26 mouse cellular contexts compared by ENCODE assay signal in the genomic region with DNA sequence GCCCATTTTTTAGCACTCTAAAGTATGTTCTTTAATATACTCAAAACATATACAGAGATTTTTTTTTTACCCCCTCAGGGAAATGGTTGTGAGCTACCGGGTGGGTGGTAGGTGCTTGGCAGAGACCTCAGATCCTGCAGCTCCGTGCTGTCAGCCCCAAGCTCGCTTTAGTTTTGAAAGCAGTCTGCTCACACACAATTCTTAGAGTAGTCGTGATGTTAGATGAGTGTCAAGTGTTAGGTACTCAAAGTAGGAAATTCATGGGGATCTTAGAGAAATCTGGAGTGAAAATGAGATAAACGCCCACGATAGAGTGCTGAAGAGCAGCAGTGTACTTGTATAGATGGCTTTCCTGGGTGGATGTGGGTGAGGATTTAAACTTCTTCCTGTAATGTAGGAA. TPM values are rescaled to one million over a fixed set of nuclear protein-coding genes. Genes with fewer than 3 reads are reported as not detected.
DNase-seq lines count a peak whose midpoint lies in the region; ATAC-seq and TF ChIP-seq lines count a peak whose summit lies in the region.
"Had no signal": no experiment of that assay in that cellular context is flagged by ENCODE, and none has a peak within 500 bp of the region (broad histone marks: within the 10 kb centered on the region; RNA-seq: fewer than 3 reads in every experiment).

No protein-coding gene starts in this region.

- no peak overlapping the region for H3K4me3 ChIP-seq in left cerebral cortex, adult 2 months
- H3K4me3 ChIP-seq in liver, embryonic 11.5 days (ENCODE audit: low read depth, low read length) = no peak overlapping the region
- H3K4me3 ChIP-seq: embryonic facial prominence, embryonic 10.5 days; forebrain, embryonic 13.5 days; heart, embryonic 13.5 days; hindbrain, embryonic 12.5 days had no signal

- no peak for TF ChIP-seq CTCF in left cerebral cortex, adult 2 months (IDR thresholded peaks at IDR 0.05)

- intact Hi-C loops in left cerebral cortex, postnatal 14 days (cut with DNase I) = no loop called here
- intact Hi-C loops in left cerebral cortex, adult 2 months (cut with DNase I) = no loop called here

- no peaks in the 10 kb centered on the region for H3K27me3 ChIP-seq in liver, embryonic 11.5 days (replicated peaks; ENCODE audit: control insufficient read depth, insufficient read depth, low read length)
- H3K27me3 ChIP-seq: CH12.LX; forebrain, embryonic 13.5 days; heart, embryonic 13.5 days; hindbrain, embryonic 12.5 days; Patski had no signal

- 86% methylated on average over 6 of the region's 6 CpGs for WGBS in liver, embryonic 11.5 days

- no peak overlapping the region for H3K4me2 ChIP-seq in liver, embryonic 11.5 days
- H3K4me2 ChIP-seq: forebrain, embryonic 13.5 days; heart, embryonic 13.5 days; hindbrain, embryonic 12.5 days had no signal

- H3K36me3 ChIP-seq in liver, embryonic 11.5 days (ENCODE audit: control insufficient read depth, insufficient read depth, low read length) = peaks cover 14% of the 10 kb centered on the region

- no peak overlapping the region for H3K27ac ChIP-seq in left cerebral cortex, adult 2 months
- no peak overlapping the region for H3K27ac ChIP-seq in liver, embryonic 11.5 days (ENCODE audit: low read depth, low read length)
- H3K27ac ChIP-seq: embryonic facial prominence, embryonic 10.5 days; forebrain, embryonic 13.5 days; heart, embryonic 13.5 days; hindbrain, embryonic 12.5 days had no signal

- peak; percentile 21 for ATAC-seq in CD4-positive, CD25-positive, alpha-beta regulatory T cell, adult 4 months
- peak; percentile 6 for ATAC-seq in inflammation-experienced regulatory T-cells, adult 6 months
- no peak for ATAC-seq in liver, embryonic 11.5 days (replicated peaks; ENCODE audit: low FRiP score)
- ATAC-seq: activated CD4-positive, CD25-positive, alpha-beta regulatory T cell, adult 4 months; forebrain, embryonic 13.5 days; forebrain, postnatal 0 days; hindbrain, embryonic 16.5 days; Patski had no signal

- H3K9me3 ChIP-seq in liver, embryonic 11.5 days (ENCODE audit: control insufficient read depth, low read length) = no peaks in the 10 kb centered on the region
- H3K9me3 ChIP-seq: embryonic facial prominence, embryonic 10.5 days; forebrain, embryonic 13.5 days; heart, embryonic 13.5 days; hindbrain, embryonic 12.5 days had no signal

- no peaks in the 10 kb centered on the region for H3K4me1 ChIP-seq in liver, embryonic 11.5 days (replicated peaks; ENCODE audit: control insufficient read depth, insufficient read depth, low read length)
- H3K4me1 ChIP-seq: embryonic facial prominence, embryonic 10.5 days; forebrain, embryonic 13.5 days; heart, embryonic 13.5 days; hindbrain, embryonic 12.5 days had no signal

- peak; percentile 53 to 68 for DNase-seq in frontal cortex, adult 2 months (ENCODE audit: extremely low spot score in 1 of 2, low spot score in 1 of 2)
- no peak for DNase-seq in frontal cortex, postnatal 25 days (ENCODE audit: low spot score in 2 of 2)
- DNase-seq in left cerebral cortex, postnatal 14 days (ENCODE audit: low spot score in 2 of 2) = peak; percentile 20 to 69
- no peak for DNase-seq in left cerebral cortex, adult 2 months (ENCODE audit: extremely low spot score in 1 of 2, low spot score in 2 of 2)
- DNase-seq in testis, postnatal 14 days (ENCODE audit: low spot score) = no peak
- DNase-seq in liver, embryonic 11.5 days (ENCODE audit: low spot score) = no peak
- DNase-seq: adrenal gland, postnatal 14 days; cerebellum, adult 18-20 months; cerebellum, adult 9-11 months; forebrain, postnatal 0 days; gastrocnemius, postnatal 36 days; heart, adult 11 months; heart, postnatal 4 days had no signal

- H3K9ac ChIP-seq in liver, embryonic 11.5 days (ENCODE audit: low read depth, low read length) = no peak overlapping the region
- H3K9ac ChIP-seq: forebrain, embryonic 13.5 days; forebrain, postnatal 0 days; heart, embryonic 13.5 days; hindbrain, embryonic 12.5 days had no signal

RNA-seq across cellular contexts. Expression of gene Hbs1l, which starts 24.8 kb away (rescaled TPM):
- 47.7 and 49.8 TPM in 2 replicates for polyA plus RNA-seq in frontal cortex, adult 2 months (2012; rRNA removed)
- total RNA-seq in left cerebral cortex, postnatal 14 days (2021) = 10 to 100 TPM; 72.9 to 79.2 TPM
- total RNA-seq in left cerebral cortex, adult 2 months (2021) = 10 to 100 TPM; 66.3 to 70.9 TPM
- polyA plus RNA-seq in CD4-positive, CD25-positive, alpha-beta regulatory T cell, adult 4 months (2017; shearing (Covaris generic)) = 100 to 1,000 TPM; 134 to 140 TPM
- polyA plus RNA-seq in inflammation-experienced regulatory T-cells, adult 6 months (2017; shearing (Covaris generic)) = 100 to 1,000 TPM; 127 to 133 (median 133) TPM
- 107 and 127 TPM in 2 replicates for polyA plus RNA-seq in liver, embryonic 11.5 days (2014; fragmentation: Nextera tagmentation; extraction: Ambion mirVana)

RNA-seq across cellular contexts. Expression of gene Aldh8a1, which starts 56.5 kb away (rescaled TPM):
- polyA plus RNA-seq in frontal cortex, adult 2 months (2012; rRNA removed) = 0.17 and 0.22 TPM in 2 replicates
- total RNA-seq in left cerebral cortex, postnatal 14 days (2021) = under 1 TPM; 0.13 TPM
- total RNA-seq in left cerebral cortex, adult 2 months (2021) = under 1 TPM; 0.14 to 0.40 TPM
- polyA plus RNA-seq in CD4-positive, CD25-positive, alpha-beta regulatory T cell, adult 4 months (2017; shearing (Covaris generic)) = not detected
- not detected for polyA plus RNA-seq in inflammation-experienced regulatory T-cells, adult 6 months (2017; shearing (Covaris generic))
- polyA plus RNA-seq in liver, embryonic 11.5 days (2014; fragmentation: Nextera tagmentation; extraction: Ambion mirVana) = 3.6 and 4.2 TPM in 2 replicates
- total RNA-seq: gastrocnemius, postnatal 36 days; heart, postnatal 4 days had no signal
- polyA plus RNA-seq: C2C12; embryonic facial prominence, embryonic 14.5 days; forebrain, postnatal 0 days; heart, embryonic 13.5 days; heart, postnatal 0 days had no signal

Comparison
In these comparisons a context has a peak if more than half of its experiments do, and no peak if none do; other contexts are left out.
1. DNase-seq: peak in frontal cortex, adult 2 months (2 of 2) and left cerebral cortex, postnatal 14 days (2 of 2); none in frontal cortex, postnatal 25 days (0 of 2), left cerebral cortex, adult 2 months (0 of 2), testis, postnatal 14 days (single experiment) and liver, embryonic 11.5 days (single experiment).